22 mouse cellular contexts compared by ENCODE assay signal in the genomic region with DNA sequence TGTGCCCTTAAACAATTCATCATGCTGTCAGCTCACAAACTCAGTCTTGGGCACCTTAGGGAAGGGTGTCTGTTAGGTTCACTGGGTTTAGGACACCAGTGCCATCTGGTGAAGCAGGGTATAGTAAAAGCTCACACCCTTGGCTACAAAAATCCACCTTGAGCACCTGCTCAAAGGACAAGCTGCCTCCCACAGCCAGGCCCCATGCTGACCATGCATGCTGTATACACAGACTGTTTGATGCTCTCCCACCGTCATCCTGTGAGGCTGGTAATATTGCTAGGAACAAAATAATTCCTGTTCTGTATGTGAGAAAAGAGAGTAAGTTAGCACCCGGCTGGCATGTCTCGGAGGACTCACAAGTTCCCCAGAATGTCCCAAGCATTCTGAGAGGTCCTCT.
DNase-seq lines count a peak whose midpoint lies in the region; ATAC-seq and TF ChIP-seq lines count a peak whose summit lies in the region.
"Had no signal": no experiment of that assay in that cellular context is flagged by ENCODE, and none has a peak within 500 bp of the region (broad histone marks: within the 10 kb centered on the region; RNA-seq: fewer than 3 reads in every experiment).

No protein-coding gene starts in this region.

- ATAC-seq in cerebellum, adult (ENCODE audit: insufficient number of reproducible peaks, low FRiP score, low TSS enrichment): peak; percentile 81
- ATAC-seq in midbrain, embryonic 15.5 days (replicated peaks): no peak
- ATAC-seq in hindbrain, postnatal 0 days: no peak

- WGBS in midbrain, embryonic 15.5 days: 75% methylated on average over 3 of the region's 3 CpGs
- 86% methylated on average over 3 of the region's 3 CpGs for WGBS in midbrain, embryonic 10.5 days
- WGBS in hindbrain, postnatal 0 days: 59% methylated on average over 3 of the region's 3 CpGs

- H3K27ac ChIP-seq in midbrain, embryonic 15.5 days: 0 out of 2 replicates have a peak overlapping the region, but pooled peaks have one; percentile 9
- H3K27ac ChIP-seq in midbrain, embryonic 10.5 days (replicated peaks): no peak overlapping the region
- 0 out of 2 replicates have a peak overlapping the region, but pooled peaks have one; percentile 20 for H3K27ac ChIP-seq in hindbrain, postnatal 0 days
- H3K27ac ChIP-seq: embryonic facial prominence, embryonic 10.5 days; forebrain, embryonic 12.5 days; layer of hippocampus, adult 2 months; liver, embryonic 14.5 days; lung, embryonic 15.5 days; stomach, embryonic 15.5 days had no signal

- no peaks in the 10 kb centered on the region for H3K36me3 ChIP-seq in midbrain, embryonic 15.5 days (replicated peaks)
- no peaks in the 10 kb centered on the region for H3K36me3 ChIP-seq in midbrain, embryonic 10.5 days
- H3K36me3 ChIP-seq in hindbrain, postnatal 0 days (ENCODE audit: insufficient read depth, low read length): no peaks in the 10 kb centered on the region
- H3K36me3 ChIP-seq: embryonic facial prominence, embryonic 10.5 days; forebrain, embryonic 12.5 days; lung, embryonic 15.5 days; stomach, embryonic 15.5 days had no signal

- no peaks in the 10 kb centered on the region for H3K9me3 ChIP-seq in midbrain, embryonic 15.5 days
- H3K9me3 ChIP-seq in midbrain, embryonic 10.5 days (replicated peaks): no peaks in the 10 kb centered on the region
- H3K9me3 ChIP-seq in hindbrain, postnatal 0 days (ENCODE audit: low read length): no peaks in the 10 kb centered on the region
- H3K9me3 ChIP-seq: embryonic facial prominence, embryonic 10.5 days; forebrain, embryonic 12.5 days; lung, embryonic 15.5 days; stomach, embryonic 15.5 days had no signal

- TF ChIP-seq CTCF in hindbrain, postnatal 0 days (IDR thresholded peaks at IDR 0.05; ENCODE audit: low read depth): 0 out of 2 replicates have a peak, but pooled peaks have one; percentile 3

- H3K27me3 ChIP-seq in midbrain, embryonic 15.5 days (replicated peaks): no peaks in the 10 kb centered on the region
- no peaks in the 10 kb centered on the region for H3K27me3 ChIP-seq in midbrain, embryonic 10.5 days (ENCODE audit: low read depth, poor library complexity, severe bottlenecking)
- no peaks in the 10 kb centered on the region for H3K27me3 ChIP-seq in hindbrain, postnatal 0 days (ENCODE audit: insufficient read depth, low read length)
- H3K27me3 ChIP-seq: forebrain, embryonic 12.5 days; lung, embryonic 15.5 days; stomach, embryonic 15.5 days had no signal

- H3K4me1 ChIP-seq in midbrain, embryonic 15.5 days: peaks cover 7% of the 10 kb centered on the region; the same call in 1 of the 2 replicates
- H3K4me1 ChIP-seq in midbrain, embryonic 10.5 days: peaks cover 5% of the 10 kb centered on the region
- H3K4me1 ChIP-seq in hindbrain, postnatal 0 days (ENCODE audit: insufficient read depth, low read length): 0 out of 2 replicates have a peak, but pooled peaks cover 3% of the 10 kb centered on the region
- H3K4me1 ChIP-seq: lung, embryonic 15.5 days; stomach, embryonic 15.5 days had no signal

- no peak overlapping the region for H3K4me3 ChIP-seq in midbrain, embryonic 15.5 days
- no peak overlapping the region for H3K4me3 ChIP-seq in midbrain, embryonic 10.5 days
- no peak overlapping the region for H3K4me3 ChIP-seq in hindbrain, postnatal 0 days (ENCODE audit: low read length)
- H3K4me3 ChIP-seq: embryonic facial prominence, embryonic 10.5 days; forebrain, embryonic 12.5 days; layer of hippocampus, adult 2 months; lung, embryonic 15.5 days; myocyte; stomach, embryonic 15.5 days had no signal

- no peak for DNase-seq in cerebellum, postnatal 4 days (ENCODE audit: low spot score in 2 of 2)
- no peak for DNase-seq in midbrain, embryonic 10.5 days (ENCODE audit: low spot score)
- peak; percentile 53 to 69 for DNase-seq in cerebellum, postnatal 10 days
- peak; percentile 14 for DNase-seq in hindbrain, postnatal 0 days (ENCODE audit: low spot score)
- no peak for DNase-seq in heart, postnatal 36 days
- DNase-seq in thymus, adult 18-20 months: no peak
- DNase-seq: adrenal gland, postnatal 10 days; gastrocnemius, postnatal 14 days; kidney, adult 18-20 months; kidney, postnatal 14 days; lung, postnatal 4 days; right cerebral cortex, postnatal 25 days; thymus, adult 2 months had no signal

- H3K4me2 ChIP-seq in midbrain, embryonic 15.5 days: no peak overlapping the region
- no peak overlapping the region for H3K4me2 ChIP-seq in hindbrain, postnatal 0 days (ENCODE audit: low read depth, low read length)
- H3K4me2 ChIP-seq: forebrain, embryonic 12.5 days; lung, embryonic 15.5 days; stomach, embryonic 15.5 days had no signal

- H3K9ac ChIP-seq in midbrain, embryonic 15.5 days: no peak overlapping the region
- no peak overlapping the region for H3K9ac ChIP-seq in hindbrain, postnatal 0 days (replicated peaks; ENCODE audit: low read length)
- H3K9ac ChIP-seq: forebrain, embryonic 12.5 days; liver, embryonic 14.5 days; lung, embryonic 15.5 days; stomach, embryonic 15.5 days had no signal

- intact Hi-C loops in heart, postnatal 36 days (cut with DNase I): loop anchor here (5.0 kb wide), 1 partner anchor 202 kb away; no protein-coding TSS in a partner anchor

Comparison
In these comparisons a context has a peak if more than half of its experiments do, and no peak if none do; other contexts are left out.
1. DNase-seq: peak in cerebellum, postnatal 10 days (2 of 2) and hindbrain, postnatal 0 days (single experiment); none in cerebellum, postnatal 4 days (0 of 2), midbrain, embryonic 10.5 days (single experiment), heart, postnatal 36 days (0 of 2) and thymus, adult 18-20 months (0 of 2).